Mouse (Mus musculus): ENCODE results near the gene Btbd11. TPM values are rescaled to one million over a fixed set of nuclear protein-coding genes. Genes with fewer than 3 reads are reported as not detected.

Gene Btbd11
- polyA plus RNA-seq, 1 experiment from 2014 or later, result 0.47 TPM

- H3K9me3 ChIP-seq (ENCODE audit: low read length), result no peaks in the 10 kb centered on the region
- no peak overlapping the region for H3K4me2 ChIP-seq (ENCODE audit: low read depth, low read length)
- ATAC-seq (no peak), DNase-seq (no peak)
- H3K36me3 ChIP-seq (replicated peaks; ENCODE audit: insufficient read depth, low read length), result no peaks in the 10 kb centered on the region
- no peak overlapping the region for H3K4me3 ChIP-seq (ENCODE audit: low read depth, low read length)
- no peaks in the 10 kb centered on the region for H3K27me3 ChIP-seq (ENCODE audit: insufficient read depth, low read length)
- H3K4me1 ChIP-seq (ENCODE audit: insufficient read depth), result no peaks in the 10 kb centered on the region
- no peak for TF ChIP-seq CTCF (IDR thresholded peaks at IDR 0.05; ENCODE audit: low read depth)
- no peak for TF ChIP-seq EP300 (IDR thresholded peaks at IDR 0.05; ENCODE audit: low read depth)
- H3K27ac ChIP-seq (ENCODE audit: low read depth), result no peak overlapping the region
- no peak overlapping the region for H3K9ac ChIP-seq (replicated peaks)
- WGBS (ENCODE audit: insufficient replicate concordance), result 58% methylated on average over 4 of the region's 4 CpGs
Observed at GRCm38 (mm10) chr10:85527722-85528121, 141.1 kb downstream of the Btbd11 start.

GRCm38 (mm10) chr10:85533192-85533710, 146.6 kb downstream of the Btbd11 start:
- Histone ChIP-seq H3K9me3 (ENCODE audit: low read length) (no peaks in the 10 kb centered on the region), H3K4me2 (ENCODE audit: low read depth, low read length) (no peak overlapping the region), H3K4me1 (ENCODE audit: insufficient read depth) (no peaks in the 10 kb centered on the region), H3K9ac (replicated peaks) (no peak overlapping the region), H3K27ac (ENCODE audit: low read depth) (no peak overlapping the region), H3K27me3 (ENCODE audit: insufficient read depth, low read length) (no peaks in the 10 kb centered on the region), H3K36me3 (replicated peaks; ENCODE audit: insufficient read depth, low read length) (no peaks in the 10 kb centered on the region), H3K4me3 (ENCODE audit: low read depth, low read length) (no peak overlapping the region)
- ATAC-seq (no peak), DNase-seq (no peak)
- 63% methylated on average over 7 of the region's 7 CpGs for WGBS (ENCODE audit: insufficient replicate concordance)
- no peak for TF ChIP-seq CTCF (IDR thresholded peaks at IDR 0.05; ENCODE audit: low read depth)
- no peak for TF ChIP-seq EP300 (IDR thresholded peaks at IDR 0.05; ENCODE audit: low read depth)

GRCm38 (mm10) chr10:85538051-85538753, 151.6 kb downstream of the Btbd11 start:
- Histone ChIP-seq H3K27ac (ENCODE audit: low read depth) (no peak overlapping the region), H3K4me2 (ENCODE audit: low read depth, low read length) (no peak overlapping the region), H3K36me3 (replicated peaks; ENCODE audit: insufficient read depth, low read length) (no peaks in the 10 kb centered on the region), H3K9ac (replicated peaks) (no peak overlapping the region), H3K4me1 (ENCODE audit: insufficient read depth) (no peaks in the 10 kb centered on the region), H3K9me3 (ENCODE audit: low read length) (no peaks in the 10 kb centered on the region), H3K4me3 (ENCODE audit: low read depth, low read length) (no peak overlapping the region), H3K27me3 (ENCODE audit: insufficient read depth, low read length) (no peaks in the 10 kb centered on the region)
- ATAC-seq (no peak), DNase-seq (no peak)
- WGBS (ENCODE audit: insufficient replicate concordance), result 84% methylated on average over 11 of the region's 11 CpGs
- TF ChIP-seq EP300 (IDR thresholded peaks at IDR 0.05; ENCODE audit: low read depth) (no peak), CTCF (IDR thresholded peaks at IDR 0.05; ENCODE audit: low read depth) (no peak)

- no peaks in the 10 kb centered on the region for H3K9me3 ChIP-seq (ENCODE audit: low read length)
- H3K9ac ChIP-seq (replicated peaks), result no peak overlapping the region
- H3K27ac ChIP-seq (ENCODE audit: low read depth), result no peak overlapping the region
- ATAC-seq (no peak), DNase-seq (no peak)
- H3K36me3 ChIP-seq (replicated peaks; ENCODE audit: insufficient read depth, low read length), result no peaks in the 10 kb centered on the region
- H3K4me3 ChIP-seq (ENCODE audit: low read depth, low read length), result no peak overlapping the region
- no peak for TF ChIP-seq EP300 (IDR thresholded peaks at IDR 0.05; ENCODE audit: low read depth)
- no peak for TF ChIP-seq CTCF (IDR thresholded peaks at IDR 0.05; ENCODE audit: low read depth)
- no peaks in the 10 kb centered on the region for H3K27me3 ChIP-seq (ENCODE audit: insufficient read depth, low read length)
- no peaks in the 10 kb centered on the region for H3K4me1 ChIP-seq (ENCODE audit: insufficient read depth)
- H3K4me2 ChIP-seq (ENCODE audit: low read depth, low read length), result no peak overlapping the region
- WGBS (ENCODE audit: insufficient replicate concordance), result 57% methylated on average over 8 of the region's 8 CpGs
Observed at GRCm38 (mm10) chr10:85539510-85540120, 153.0 kb downstream of the Btbd11 start.

- WGBS (ENCODE audit: insufficient replicate concordance), result 80% methylated on average over 13 of the region's 13 CpGs
- Histone ChIP-seq H3K4me3 (ENCODE audit: low read depth, low read length) (no peak overlapping the region), H3K27ac (ENCODE audit: low read depth) (no peak overlapping the region), H3K9me3 (ENCODE audit: low read length) (no peaks in the 10 kb centered on the region), H3K36me3 (replicated peaks; ENCODE audit: insufficient read depth, low read length) (no peaks in the 10 kb centered on the region), H3K9ac (replicated peaks) (no peak overlapping the region), H3K27me3 (ENCODE audit: insufficient read depth, low read length) (no peaks in the 10 kb centered on the region), H3K4me2 (ENCODE audit: low read depth, low read length) (no peak overlapping the region), H3K4me1 (ENCODE audit: insufficient read depth) (no peaks in the 10 kb centered on the region)
- TF ChIP-seq EP300 (IDR thresholded peaks at IDR 0.05; ENCODE audit: low read depth) (no peak), CTCF (IDR thresholded peaks at IDR 0.05; ENCODE audit: low read depth) (no peak)
- ATAC-seq (no peak), DNase-seq (no peak)
Observed at GRCm38 (mm10) chr10:85540311-85541093, 153.9 kb downstream of the Btbd11 start.

GRCm38 (mm10) chr10:85541481-85541880, 154.9 kb downstream of the Btbd11 start:
- no peak for TF ChIP-seq CTCF (IDR thresholded peaks at IDR 0.05; ENCODE audit: low read depth)
- no peak for TF ChIP-seq EP300 (IDR thresholded peaks at IDR 0.05; ENCODE audit: low read depth)
- Histone ChIP-seq H3K9me3 (ENCODE audit: low read length) (no peaks in the 10 kb centered on the region), H3K27ac (ENCODE audit: low read depth) (no peak overlapping the region), H3K4me3 (ENCODE audit: low read depth, low read length) (no peak overlapping the region), H3K4me1 (ENCODE audit: insufficient read depth) (no peaks in the 10 kb centered on the region), H3K36me3 (replicated peaks; ENCODE audit: insufficient read depth, low read length) (no peaks in the 10 kb centered on the region), H3K9ac (replicated peaks) (no peak overlapping the region), H3K27me3 (ENCODE audit: insufficient read depth, low read length) (no peaks in the 10 kb centered on the region), H3K4me2 (ENCODE audit: low read depth, low read length) (no peak overlapping the region)
- 59% methylated on average over 3 of the region's 3 CpGs for WGBS (ENCODE audit: insufficient replicate concordance)
- no peak for DNase-seq
- ATAC-seq, result no peak
